Mouse (Mus musculus) regulatory T cell (primary cell): ENCODE data around the gene Ciz1.

ENCODE experiments used
- in situ Hi-C: fragments of 300-600 bp; cut with MboI, MseI; formaldehyde crosslinking; loops from one replicate; pipeline ENCODE4 v1.15.1; 2025; ENCODE audit warnings: high pct_unique_total_duplicates

Gene Ciz1

DNA sequence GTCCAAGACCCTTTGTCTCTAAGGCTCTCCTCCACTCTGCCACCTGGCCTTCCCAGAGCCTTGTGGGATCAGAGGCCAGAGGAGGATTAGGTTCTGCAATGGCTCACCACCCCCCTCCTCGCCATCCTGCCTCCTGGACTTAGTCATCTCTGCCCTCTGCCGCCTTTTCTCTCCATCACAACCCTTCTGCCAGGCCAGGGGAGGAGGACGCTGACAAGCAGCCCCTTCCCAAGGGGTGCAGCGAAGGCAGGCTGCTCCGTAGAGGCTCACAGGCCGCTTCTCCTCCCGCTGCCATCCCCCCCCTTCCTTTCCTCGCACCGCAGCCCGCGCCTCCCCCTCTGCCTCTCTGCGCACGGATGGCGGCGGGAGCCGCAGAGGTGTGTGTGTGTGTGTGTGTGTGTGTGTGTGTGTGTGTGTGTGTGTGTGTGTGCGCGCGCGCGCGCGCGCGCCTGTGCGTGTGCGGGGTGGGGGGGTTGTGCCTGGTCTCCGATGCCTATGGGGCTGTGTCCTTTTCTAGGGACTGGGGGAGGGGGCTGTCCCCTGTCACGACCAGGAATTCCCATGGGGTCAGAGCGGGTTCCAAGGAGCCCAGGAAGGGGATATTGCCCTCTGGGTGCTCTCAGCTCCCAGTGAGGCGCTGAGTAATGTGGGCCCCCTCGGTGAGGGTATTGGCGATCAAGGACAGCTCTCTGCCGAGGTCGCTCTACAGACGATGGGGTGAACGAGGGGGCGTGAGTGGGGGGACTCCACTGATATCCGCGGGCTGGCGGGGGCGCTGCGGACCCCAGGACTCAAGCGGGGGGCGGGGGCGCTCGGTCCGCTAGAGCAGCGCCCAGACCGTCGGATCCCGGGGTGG is at the start of gene Ciz1:
TSS of gene Ciz1 (plus strand) at position 177 of the 856 bp plus-strand sequence.
- in situ Hi-C loops, result no loop called here

DNA sequence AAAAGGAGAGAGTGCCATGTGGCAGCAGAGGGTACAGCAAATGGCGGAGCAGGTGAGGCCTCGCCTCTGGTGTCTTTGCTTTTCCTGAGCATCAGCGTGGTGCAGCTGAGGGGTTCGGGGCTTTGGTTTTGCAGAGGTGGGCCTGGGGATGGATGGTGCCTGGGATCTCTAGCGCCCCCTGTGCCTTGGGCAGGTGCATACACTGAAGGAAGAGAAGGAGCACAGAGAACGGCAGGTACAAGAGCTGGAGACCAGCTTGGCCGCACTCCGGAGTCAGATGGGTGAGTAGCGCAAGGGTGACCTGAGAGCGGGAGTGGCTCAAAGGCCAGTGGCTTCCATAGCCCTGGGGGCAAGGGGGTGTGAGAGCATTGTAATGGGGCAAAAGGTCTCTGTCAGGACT is 49.2 kb upstream of the Ciz1 start:
- in situ Hi-C loops, result no loop called here

DNA sequence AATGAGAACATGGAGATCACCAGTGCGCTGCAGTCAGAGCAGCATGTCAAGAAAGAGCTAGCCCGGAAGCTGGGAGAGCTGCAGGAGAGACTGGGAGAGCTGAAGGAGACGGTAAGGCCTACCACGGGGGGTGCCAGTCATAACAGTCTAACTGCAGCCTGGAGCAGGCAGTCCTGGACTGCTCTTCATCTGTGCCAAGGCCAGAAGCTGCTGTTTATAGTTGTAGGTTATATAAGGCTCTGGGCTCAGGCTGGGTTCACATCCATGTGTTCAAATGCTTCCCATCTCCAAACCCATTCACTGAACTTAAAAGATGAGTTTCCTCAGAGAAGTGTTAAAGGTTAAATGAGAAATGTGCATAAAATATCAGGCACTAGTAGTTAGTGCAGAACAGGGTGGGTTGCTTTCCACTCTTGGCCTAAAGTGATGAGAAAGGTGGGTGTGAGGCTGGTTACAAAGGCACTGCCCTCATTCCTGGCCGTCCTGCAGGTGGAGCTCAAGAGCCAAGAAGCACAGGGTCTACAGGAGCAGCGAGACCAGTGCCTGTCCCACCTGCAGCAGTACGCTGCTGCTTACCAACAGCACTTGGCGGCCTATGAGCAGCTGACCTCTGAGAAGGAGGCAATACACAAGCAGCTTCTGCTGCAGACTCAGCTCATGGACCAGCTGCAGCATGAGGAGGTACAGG is 47.8 kb upstream of the Ciz1 start:
- in situ Hi-C loops, result no loop called here

DNA sequence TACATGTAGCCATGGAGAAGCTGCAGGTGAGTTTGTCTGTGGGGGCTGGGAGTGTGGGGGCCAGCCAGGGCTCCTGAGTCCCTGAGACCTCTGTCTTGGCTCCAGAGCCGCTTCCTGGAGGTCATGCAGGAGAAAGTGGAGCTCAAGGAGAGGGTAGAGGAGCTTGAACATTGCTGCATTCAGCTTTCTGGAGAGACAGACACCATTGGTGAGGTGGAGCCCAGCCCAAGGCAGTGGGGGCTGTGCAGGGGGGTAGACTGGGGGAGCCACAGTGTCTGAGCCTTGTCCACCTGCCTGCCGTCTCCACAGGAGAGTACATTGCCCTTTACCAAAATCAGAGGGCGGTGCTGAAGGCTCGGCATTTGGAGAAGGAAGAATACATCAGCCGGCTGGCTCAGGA is 46.5 kb upstream of the Ciz1 start:
- in situ Hi-C loops, result no loop called here

DNA sequence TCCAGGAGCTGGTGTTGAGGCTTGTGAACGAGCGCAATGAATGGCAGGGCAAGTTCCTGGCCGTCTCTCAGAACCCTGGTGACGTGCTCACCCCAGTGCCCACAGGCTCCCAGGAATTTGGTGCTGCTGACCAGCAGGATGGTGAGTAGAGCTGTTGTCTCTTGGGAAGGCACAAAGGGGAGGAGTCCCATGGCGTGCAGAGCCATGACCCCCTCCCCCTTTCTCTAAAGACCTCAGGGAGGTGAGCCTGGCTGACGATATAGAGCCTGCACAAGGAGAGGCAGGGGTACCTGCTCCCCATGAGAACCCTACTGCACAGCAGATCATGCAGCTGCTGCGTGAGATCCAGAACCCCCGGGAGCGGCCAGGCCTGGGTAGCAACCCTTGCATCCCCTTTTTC is 46.0 kb upstream of the Ciz1 start:
- in situ Hi-C loops, result no loop called here

DNA sequence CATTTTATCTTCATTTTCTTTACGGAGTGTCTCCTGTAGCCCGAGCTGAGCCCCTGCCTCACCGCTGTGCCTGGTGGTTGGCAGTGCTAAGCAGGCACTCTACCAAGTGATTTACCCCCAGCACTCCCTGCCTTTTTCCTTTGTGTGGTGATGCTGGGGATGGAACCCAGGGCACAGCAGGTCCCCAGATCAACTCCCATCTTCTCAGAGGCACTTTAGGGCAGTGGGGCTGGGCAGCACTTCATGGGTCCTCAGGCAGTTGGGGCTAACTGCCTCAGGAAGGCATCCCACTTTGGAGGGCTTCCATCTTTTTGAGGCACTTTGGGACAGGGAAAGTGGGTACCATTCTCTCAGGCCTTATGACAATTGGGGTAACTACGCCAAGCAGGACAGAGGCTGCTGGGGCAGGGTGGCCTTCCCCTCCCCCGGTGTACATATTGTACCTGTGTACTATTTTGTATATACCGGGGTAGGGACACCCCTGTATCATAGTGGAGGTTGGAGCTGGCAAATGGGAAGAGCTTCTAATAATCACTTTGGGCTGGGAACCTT is 44.8 kb upstream of the Ciz1 start:
- in situ Hi-C loops, result no loop called here

DNA sequence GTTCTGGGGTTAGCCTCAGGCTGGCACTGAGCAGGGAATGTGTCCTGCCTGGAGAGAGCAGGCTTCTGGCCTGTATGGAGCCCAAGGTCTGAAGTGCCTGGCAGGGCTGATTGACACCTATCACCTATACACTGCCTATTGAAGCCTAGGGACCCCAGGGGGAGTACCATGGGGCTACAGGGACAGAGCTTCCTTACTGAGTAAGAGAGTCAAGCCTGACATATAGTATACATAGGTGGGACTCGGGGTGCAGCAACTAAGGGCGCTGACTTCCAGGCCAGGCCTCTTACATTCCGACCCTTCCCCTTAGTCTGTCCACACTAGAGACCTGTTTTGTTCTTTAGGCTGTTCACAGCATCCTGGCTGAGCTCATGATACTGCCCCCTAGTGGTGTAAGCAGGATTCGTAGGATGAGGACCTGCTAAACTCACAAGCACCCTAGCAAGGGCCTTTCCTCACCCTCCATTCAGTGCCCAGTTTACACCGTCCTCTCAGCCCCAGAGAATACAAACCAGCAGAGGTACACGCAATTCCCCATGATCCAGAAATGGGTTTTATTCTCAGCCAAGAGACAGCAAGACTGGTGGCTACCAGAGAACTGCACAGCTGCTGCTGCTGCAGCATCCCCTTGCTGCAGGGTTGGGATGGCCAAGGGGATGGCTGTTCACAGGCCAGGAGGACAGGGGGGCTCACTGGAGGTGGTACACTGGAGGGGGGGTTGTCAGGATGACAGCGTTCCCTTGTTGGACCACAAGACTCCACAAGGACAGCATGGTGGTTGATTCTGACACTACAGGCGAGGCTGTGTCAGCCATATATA is 44.0 kb upstream of the Ciz1 start:
- in situ Hi-C loops, result no loop called here

DNA sequence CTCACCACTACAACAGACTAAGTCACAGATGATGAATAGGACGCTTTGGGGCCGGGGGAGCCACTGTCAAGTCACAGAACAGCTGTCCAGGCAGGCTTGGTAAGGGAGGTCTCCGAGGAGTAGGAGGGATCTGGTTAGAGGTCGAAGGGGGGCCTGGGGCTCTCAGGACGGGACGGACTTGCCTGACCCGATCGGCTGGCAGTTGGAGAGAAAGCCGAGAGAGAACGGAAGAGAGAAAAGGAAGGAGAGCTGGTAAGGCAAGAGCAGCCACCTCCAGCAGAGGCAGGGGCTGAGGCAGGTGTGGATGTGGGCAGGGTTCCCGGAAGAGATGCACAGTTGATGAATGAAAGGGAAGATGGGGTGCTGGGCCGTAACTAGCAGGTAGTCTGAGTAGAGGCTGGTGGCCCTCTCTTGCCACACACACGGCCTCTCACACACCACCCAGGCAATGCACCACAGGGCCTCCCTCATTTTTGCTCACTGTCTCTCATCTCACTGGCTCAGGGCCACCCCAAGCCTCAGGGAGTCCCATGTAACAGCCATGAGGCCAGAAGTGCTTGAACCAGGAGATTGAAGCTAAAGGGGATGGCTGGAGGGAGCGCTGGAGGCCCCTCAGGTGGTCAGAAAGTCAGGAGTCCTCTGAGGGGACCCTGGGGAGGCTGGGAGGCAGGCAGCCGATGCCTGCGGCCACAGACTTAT is 43.1 kb upstream of the Ciz1 start:
- in situ Hi-C loops, result no loop called here

DNA sequence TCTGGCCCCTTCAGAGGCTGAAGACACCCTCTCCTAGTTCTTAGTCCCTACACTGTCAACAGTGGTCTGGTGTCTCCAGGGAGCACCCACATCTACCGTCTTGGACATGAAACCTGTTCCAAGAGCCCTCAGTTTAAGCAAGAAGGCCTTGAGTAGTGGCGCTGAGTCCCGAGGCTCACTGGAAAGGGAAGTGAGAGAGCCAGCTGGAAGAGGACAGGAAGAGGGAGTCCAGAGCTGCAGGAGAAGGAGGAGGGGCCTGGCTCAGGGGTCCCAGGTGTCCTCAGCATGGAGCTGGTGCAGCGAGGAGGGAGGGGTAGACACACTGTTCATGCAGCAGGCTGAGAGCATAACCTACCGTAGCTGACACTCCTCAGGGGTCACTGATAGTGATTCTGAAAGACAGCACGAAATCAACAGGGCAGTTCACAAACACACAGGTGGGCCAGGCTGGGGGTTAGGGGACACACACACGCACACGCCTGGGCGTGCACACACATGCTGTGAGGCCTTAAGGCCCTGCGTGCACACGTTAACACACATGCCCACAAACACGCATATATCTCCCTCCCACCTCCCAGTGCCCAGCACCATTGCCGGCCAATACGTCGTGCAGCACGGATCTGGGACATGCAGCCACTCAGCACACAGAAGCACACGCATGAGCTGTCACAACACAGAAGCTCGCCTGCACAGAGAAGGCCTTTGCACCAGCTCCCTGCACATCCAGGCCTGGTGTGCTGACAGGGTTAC is 41.9 kb upstream of the Ciz1 start:
- in situ Hi-C loops, result no loop called here

DNA sequence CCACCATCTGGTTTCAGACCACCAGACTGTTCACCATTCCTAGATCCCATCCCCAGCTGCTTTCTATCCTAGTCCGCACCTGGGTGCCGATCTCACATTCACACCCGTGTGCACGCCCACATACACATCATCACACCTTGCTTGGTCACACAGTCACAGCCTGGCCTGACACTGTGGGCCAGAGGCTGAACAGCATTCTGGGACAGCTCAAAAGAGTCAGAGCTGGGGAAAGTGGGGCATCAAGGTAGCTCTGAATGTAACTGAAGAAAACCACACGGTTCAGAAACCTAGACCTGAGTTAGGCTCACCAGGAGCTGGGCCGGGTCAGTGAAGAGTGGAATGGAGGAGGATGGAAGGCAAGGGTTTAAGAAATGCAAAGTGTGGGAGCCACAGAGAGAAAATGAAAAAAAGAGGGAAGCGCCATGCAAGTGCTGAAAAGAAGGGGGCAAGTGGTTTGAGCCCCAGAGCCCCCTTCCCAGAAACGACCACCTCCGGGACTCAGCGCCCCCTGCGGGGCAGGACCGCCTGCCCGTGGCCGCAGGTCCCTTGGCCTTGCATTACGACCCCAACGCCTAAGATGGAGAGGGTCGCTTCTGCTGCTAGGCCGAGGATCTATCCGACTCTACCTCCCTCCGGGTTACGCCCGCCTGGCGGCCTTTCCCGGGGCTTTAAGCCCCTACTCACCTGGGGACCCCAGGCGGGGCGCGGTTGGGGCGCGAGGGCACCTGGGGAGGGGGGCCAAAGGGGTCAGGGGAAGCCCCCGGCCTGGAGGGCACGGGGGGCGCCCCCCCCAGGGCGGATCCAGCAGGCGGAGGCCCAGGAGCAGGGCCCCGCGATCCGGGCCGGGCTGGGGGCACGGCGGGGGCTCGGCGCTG is 40.4 kb upstream of the Ciz1 start:
- in situ Hi-C loops, result no loop called here

DNA sequence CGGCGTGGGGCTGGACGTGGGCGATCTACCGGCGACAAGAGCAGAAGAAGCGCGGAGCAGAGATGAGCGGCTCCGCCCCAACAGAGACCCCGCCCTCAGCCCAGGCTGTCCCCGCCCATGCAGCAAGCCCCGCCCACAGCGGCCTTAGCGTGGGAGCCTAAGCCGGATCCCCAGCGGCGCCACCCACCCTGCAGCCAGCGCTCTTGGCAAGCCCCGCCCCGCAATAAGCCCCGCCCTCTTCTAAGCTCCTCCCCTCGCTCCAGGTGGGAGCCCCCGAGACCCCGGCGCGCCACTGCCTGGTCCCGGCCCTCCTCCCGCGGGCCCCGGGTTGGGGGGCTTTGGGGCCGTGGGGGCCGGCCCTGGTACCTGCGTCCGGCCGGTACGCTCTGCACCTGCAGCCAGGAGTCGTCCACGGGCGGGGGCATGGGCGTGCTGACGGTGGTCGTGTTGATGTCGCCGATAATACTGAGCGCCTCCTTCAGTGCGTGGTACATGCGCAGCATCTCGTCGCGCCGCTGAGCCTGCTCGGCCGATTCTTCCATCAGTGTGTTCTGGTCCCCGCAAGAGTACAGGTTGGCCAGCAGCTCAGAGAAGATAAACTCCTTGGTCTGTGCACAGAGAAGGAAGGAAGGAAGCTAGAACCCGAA is 39.7 kb upstream of the Ciz1 start:
- in situ Hi-C loops, result no loop called here

DNA sequence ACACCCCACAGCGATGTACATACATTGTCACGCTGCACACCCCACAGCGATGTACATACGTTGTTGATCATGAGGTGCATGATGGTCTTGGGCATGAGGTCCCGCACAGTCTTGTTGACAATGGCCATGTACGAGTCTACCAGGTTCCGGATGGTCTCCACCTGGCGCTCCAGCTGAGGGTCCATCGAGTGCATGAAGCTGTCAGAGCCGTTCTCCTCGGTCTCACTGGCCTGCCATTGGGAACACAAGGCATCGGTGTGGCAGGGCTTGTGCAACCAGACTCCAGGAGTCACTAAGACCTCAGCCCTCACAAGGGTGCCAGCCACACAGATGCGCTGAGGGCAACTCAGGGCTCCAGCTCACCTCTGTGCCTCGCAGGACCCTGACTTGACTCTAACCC is 37.3 kb upstream of the Ciz1 start:
- in situ Hi-C loops, result no loop called here

DNA sequence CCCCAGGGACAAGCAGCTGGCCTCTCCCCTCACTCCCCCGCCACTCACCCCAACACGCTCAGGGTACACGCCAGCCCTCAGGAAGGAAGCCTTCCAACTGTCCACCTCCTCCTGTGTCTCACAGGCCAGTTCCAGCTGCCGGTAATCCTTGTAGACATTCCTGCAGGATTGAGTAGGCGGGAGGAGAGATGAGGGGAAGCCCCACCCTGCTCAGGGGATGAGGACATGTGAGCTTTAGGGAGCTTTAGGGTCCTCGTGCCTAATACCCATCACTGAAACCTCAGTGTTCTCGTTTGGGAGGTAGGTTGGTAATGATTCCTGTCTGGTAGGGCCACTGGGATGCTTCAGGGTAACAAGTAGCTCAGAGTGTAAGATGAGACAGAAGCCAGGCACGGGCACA is 36.4 kb upstream of the Ciz1 start:
- in situ Hi-C loops, result no loop called here

DNA sequence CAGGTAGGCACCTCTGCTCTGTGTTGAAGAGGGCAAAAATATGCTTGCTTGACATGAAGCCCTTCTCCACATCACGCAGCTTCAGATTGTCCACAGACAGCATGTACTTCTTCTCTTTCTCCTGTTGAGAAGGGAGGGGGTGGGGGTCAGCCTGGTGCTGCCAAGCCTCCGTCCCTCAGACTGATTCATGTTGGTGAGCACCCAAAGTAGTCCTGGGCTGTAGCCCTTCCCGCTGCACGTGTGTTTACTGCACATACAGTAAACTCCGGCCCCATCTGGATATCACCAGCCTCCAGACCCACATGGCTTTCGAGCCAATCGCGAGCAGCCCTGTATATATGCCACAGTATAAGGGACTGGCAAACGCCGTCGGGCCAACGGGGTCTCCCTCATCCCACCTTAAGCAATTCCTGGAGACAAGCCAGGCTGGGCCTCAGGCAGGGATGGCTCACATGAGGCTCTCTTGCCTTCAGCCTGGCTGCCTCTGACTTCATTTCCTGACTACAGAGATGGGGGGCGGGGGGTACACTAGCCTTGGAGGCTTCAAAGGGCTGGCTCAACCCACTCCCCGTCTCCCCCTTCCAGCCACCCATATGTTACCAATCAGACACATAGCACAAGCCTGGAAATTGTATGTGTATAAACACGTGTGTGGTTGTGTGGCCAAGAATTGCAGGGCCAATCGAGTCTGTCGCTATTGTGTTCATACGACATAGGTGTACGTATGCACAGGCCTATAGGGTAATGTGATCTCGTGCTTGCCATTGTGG is 35.1 kb upstream of the Ciz1 start:
- in situ Hi-C loops, result no loop called here

DNA sequence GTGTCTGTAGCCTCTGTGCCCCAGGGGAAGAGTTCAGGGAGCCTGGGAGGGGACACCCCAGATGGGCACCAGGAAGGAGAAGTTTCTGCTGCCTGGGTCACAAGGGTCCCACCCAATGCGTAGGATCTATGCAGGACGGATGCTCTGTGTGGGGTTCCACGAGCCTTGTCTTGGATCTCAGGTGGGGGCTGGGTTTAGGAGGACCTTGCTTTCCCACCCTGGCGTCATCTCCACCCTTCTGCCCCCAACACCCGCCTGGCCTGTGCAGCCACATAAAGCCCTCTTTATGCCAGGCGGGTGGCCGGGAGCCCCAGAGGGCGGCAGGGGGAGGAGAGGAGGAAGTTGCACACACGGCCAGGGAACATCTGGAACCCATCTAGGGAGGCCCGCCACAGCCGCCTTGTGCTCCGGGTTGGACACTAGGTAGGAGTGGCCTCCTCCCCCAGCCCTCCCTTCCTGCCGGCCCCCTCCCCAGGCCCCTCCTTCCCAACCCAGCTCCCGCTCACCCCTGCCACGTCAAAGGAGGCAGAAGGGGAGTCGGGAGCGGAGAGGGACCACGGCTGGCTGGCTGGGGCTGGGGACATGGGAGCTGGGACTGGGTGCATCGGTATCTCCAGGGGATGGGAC is 34.2 kb upstream of the Ciz1 start:
- in situ Hi-C loops, result no loop called here

DNA sequence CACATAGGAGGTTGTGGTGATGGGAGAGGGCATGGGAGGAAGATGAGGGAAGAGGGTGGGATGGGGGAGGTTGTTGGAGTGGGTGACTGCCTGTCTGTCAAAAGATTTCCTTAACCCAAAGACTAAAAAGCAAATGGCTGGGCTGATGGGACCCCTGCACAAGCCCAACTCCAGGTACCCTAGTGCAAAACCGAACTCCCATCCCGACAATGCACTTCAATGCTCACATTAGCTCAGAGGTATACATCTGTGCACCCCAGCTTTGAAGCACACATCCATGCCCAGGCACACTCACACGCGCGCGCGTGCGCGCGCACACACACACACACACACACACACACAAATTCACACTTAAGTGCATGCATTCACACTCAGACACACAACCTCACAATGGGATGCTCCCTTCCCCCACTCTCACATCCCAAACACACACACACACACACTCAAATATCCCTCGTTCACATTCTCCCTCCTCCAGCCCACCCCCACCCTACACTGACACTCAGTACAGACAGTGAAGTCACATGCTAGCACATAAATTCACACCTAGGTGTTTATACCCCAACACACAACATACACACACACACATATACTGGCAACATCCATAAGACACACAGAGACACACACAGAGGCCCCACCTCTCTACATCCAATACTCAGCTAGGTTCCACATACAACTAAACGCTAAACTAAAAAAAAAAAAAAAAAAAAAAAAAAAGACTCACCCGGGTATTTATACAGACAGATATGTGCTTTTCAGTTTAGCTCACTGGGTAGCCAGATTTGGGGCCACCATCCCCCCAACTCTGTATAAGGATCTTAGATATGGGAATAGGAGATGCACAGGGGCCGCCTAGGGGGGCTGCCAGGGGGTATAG is 33.2 kb upstream of the Ciz1 start:
- in situ Hi-C loops, result no loop called here
